Mouse (Mus musculus) forebrain, postnatal 0 days (tissue): ENCODE measurements around the gene Edaradd. TPM values are rescaled to one million over a fixed set of nuclear protein-coding genes. Genes with fewer than 3 reads are reported as not detected.

Experiments
- ATAC-seq: fragments of 200-750 bp; cut with Nextera tagmentation; 2 replicates; pipeline ENCODE4 v1.8.0; 2017; ENCODE audit warnings: mild to moderate bottlenecking, moderate library complexity
- DNase-seq: peaks from one replicate; pipeline ENCODE4 v3.0.0-alpha.2; 2015
- H3K27ac ChIP-seq: fragments of 300-500 bp; sonication (generic); 2 replicates; pipeline ENCODE4 v1.5.1; 2014; ENCODE audit warnings: low read depth, mild to moderate bottlenecking, antibody characterized with exemption, low read length, moderate library complexity, mixed read lengths
- H3K27me3 ChIP-seq: fragments of 300-500 bp; sonication (generic); 2 replicates; pipeline ENCODE4 v1.6.1; 2014; ENCODE audit warnings: mild to moderate bottlenecking, low read length, mixed read lengths; ENCODE audit not compliant: insufficient read depth
- H3K36me3 ChIP-seq: fragments of 300-500 bp; sonication (generic); 2 replicates; pipeline ENCODE4 v1.6.1; 2014; ENCODE audit warnings: mild to moderate bottlenecking, moderate library complexity; ENCODE audit not compliant: insufficient read depth
- H3K4me1 ChIP-seq: fragments of 300-500 bp; sonication (generic); 2 replicates; pipeline ENCODE4 v1.6.1; 2014; ENCODE audit warnings: antibody characterized with exemption; ENCODE audit not compliant: insufficient read depth
- H3K4me2 ChIP-seq: fragments of 300-500 bp; sonication (generic); 2 replicates; pipeline ENCODE4 v1.6.1; 2014; ENCODE audit warnings: low read depth, mild to moderate bottlenecking, moderate library complexity
- H3K4me3 ChIP-seq: fragments of 300-500 bp; sonication (generic); 2 replicates; pipeline ENCODE4 v1.5.1; 2014; ENCODE audit warnings: low read depth, low read length, mixed read lengths
- H3K9ac ChIP-seq: fragments of 300-500 bp; sonication (generic); 2 replicates; pipeline ENCODE4 v1.6.1; 2014; ENCODE audit warnings: mild to moderate bottlenecking
- H3K9me3 ChIP-seq: fragments of 300-500 bp; sonication (generic); 2 replicates; pipeline ENCODE4 v1.6.1; 2016; ENCODE audit warnings: low read length
- CTCF ChIP-seq: sonication (generic); IDR thresholded peaks from 2 replicates; pipeline ENCODE4 v1.5.1; 2016; ENCODE audit warnings: antibody characterized with exemption, control low read depth, low read depth
- WGBS: fragments of 180-500 bp; shearing (Covaris S2); extraction: QIAGEN DNeasy Blood & Tissue Kit; methylation state at CpG from one replicate; pipeline ENCODE4 v1.1.7; 2014; 5-methylcytosine and 5-hydroxymethylcytosine counted together
- polyA plus RNA-seq: library from polyadenylated mRNA; unstranded; fragments of >200 nt; fragmentation: Nextera tagmentation; extraction: Ambion mirVana; gene quantifications from 2 replicates; pipeline ENCODE4 v1.2.1, GENCODE M21; 2015
- total RNA-seq: library from RNA; depleted of rRNA; stranded (reverse); fragments of >200 nt; gene quantifications from 2 replicates; pipeline ENCODE4 v1.2.3, GENCODE M21; 2014

Edaradd gene
- total and polyA plus RNA-seq, 2 experiments from 2014 or later: 3.0 to 3.1 TPM

- Histone ChIP-seq H3K27ac (no peak overlapping the region), H3K4me3 (peak overlapping the region; percentile 55), H3K4me2 (peak overlapping the region; percentile 94), H3K4me1 (0 out of 2 replicates have a peak, but pooled peaks cover 3% of the 10 kb centered on the region), H3K9me3 (no peaks in the 10 kb centered on the region), H3K9ac (peak overlapping the region; percentile 55), H3K27me3 (no peaks in the 10 kb centered on the region), H3K36me3 (no peaks in the 10 kb centered on the region)
- 2% methylated on average over 18 of the region's 18 CpGs for WGBS
- DNase-seq (peak; percentile 31), ATAC-seq (peak; percentile 45)
- TF ChIP-seq CTCF: no peak
Observed at GRCm38 (mm10) chr13:12519371-12519770, 867 bp downstream of the Edaradd start.

GRCm38 (mm10) chr13:12511189-12511965 is 8.9 kb downstream of the Edaradd start:
- no peak for DNase-seq
- no peak for TF ChIP-seq CTCF
- ATAC-seq: no peak

GRCm38 (mm10) chr13:12510032-12510431 is 10.2 kb downstream of the Edaradd start:
- ATAC-seq (no peak), DNase-seq (no peak)
- Histone ChIP-seq H3K4me1 (no peaks in the 10 kb centered on the region), H3K9me3 (no peaks in the 10 kb centered on the region), H3K4me2 (no peak overlapping the region), H3K27ac (no peak overlapping the region), H3K36me3 (no peaks in the 10 kb centered on the region), H3K9ac (no peak overlapping the region), H3K27me3 (no peaks in the 10 kb centered on the region), H3K4me3 (no peak overlapping the region)
- 84% methylated on average over 6 of the region's 6 CpGs for WGBS
- TF ChIP-seq CTCF: no peak

More at GRCm38 (mm10) chr13:12511189-12511965, 8.9 kb downstream of the Edaradd start:
- Histone ChIP-seq H3K27ac (no peak overlapping the region), H3K9me3 (no peaks in the 10 kb centered on the region), H3K9ac (no peak overlapping the region), H3K27me3 (no peaks in the 10 kb centered on the region), H3K36me3 (no peaks in the 10 kb centered on the region), H3K4me2 (no peak overlapping the region), H3K4me1 (no peaks in the 10 kb centered on the region), H3K4me3 (no peak overlapping the region)
- WGBS: 76% methylated on average over 9 of the region's 9 CpGs

GRCm38 (mm10) chr13:12507426-12507825 is 12.8 kb downstream of the Edaradd start:
- H3K27me3 ChIP-seq: no peaks in the 10 kb centered on the region
- 92% methylated on average over 6 of the region's 6 CpGs for WGBS
- no peak overlapping the region for H3K9ac ChIP-seq
- no peaks in the 10 kb centered on the region for H3K9me3 ChIP-seq
- TF ChIP-seq CTCF: no peak
- no peak overlapping the region for H3K4me3 ChIP-seq
- no peak for ATAC-seq
- DNase-seq: no peak
- no peak overlapping the region for H3K4me2 ChIP-seq
- H3K27ac ChIP-seq: no peak overlapping the region
- H3K4me1 ChIP-seq: peaks cover 7% of the 10 kb centered on the region; the same call in 1 of the 2 replicates
- no peaks in the 10 kb centered on the region for H3K36me3 ChIP-seq

GRCm38 (mm10) chr13:12505359-12505758 is 14.9 kb downstream of the Edaradd start:
- H3K4me2 ChIP-seq: no peak overlapping the region
- H3K4me1 ChIP-seq: peaks cover 7% of the 10 kb centered on the region; the same call in 1 of the 2 replicates
- H3K27ac ChIP-seq: no peak overlapping the region
- no peak overlapping the region for H3K4me3 ChIP-seq
- H3K9ac ChIP-seq: no peak overlapping the region
- H3K36me3 ChIP-seq: no peaks in the 10 kb centered on the region
- H3K27me3 ChIP-seq: no peaks in the 10 kb centered on the region
- no peak for ATAC-seq
- no peaks in the 10 kb centered on the region for H3K9me3 ChIP-seq
- no peak for TF ChIP-seq CTCF
- WGBS: 72% methylated on average over 3 of the region's 3 CpGs
- no peak for DNase-seq

- ATAC-seq (peak; percentile 53; the same call in 1 of the 2 replicates), DNase-seq (peak; percentile 8)
- Histone ChIP-seq H3K9ac (no peak overlapping the region), H3K36me3 (no peaks in the 10 kb centered on the region), H3K4me3 (no peak overlapping the region), H3K4me1 (peaks cover 7% of the 10 kb centered on the region; the same call in 1 of the 2 replicates), H3K4me2 (no peak overlapping the region), H3K27me3 (no peaks in the 10 kb centered on the region), H3K9me3 (no peaks in the 10 kb centered on the region), H3K27ac (0 out of 2 replicates have a peak overlapping the region, but pooled peaks have one; percentile 4)
- TF ChIP-seq CTCF: no peak
- WGBS: 26% methylated on average over 11 of the region's 11 CpGs
Observed at GRCm38 (mm10) chr13:12503238-12503751, 16.9 kb downstream of the Edaradd start.

- H3K36me3 ChIP-seq: no peaks in the 10 kb centered on the region
- 0 out of 2 replicates have a peak overlapping the region, but pooled peaks have one; percentile 4 for H3K27ac ChIP-seq
- 22% methylated on average over 4 of the region's 4 CpGs for WGBS
- no peak overlapping the region for H3K9ac ChIP-seq
- no peak for TF ChIP-seq CTCF
- DNase-seq: no peak
- no peaks in the 10 kb centered on the region for H3K27me3 ChIP-seq
- no peaks in the 10 kb centered on the region for H3K9me3 ChIP-seq
- ATAC-seq: peak; percentile 10; the same call in 1 of the 2 replicates
- H3K4me3 ChIP-seq: no peak overlapping the region
- H3K4me2 ChIP-seq: no peak overlapping the region
- peaks cover 7% of the 10 kb centered on the region; the same call in 1 of the 2 replicates for H3K4me1 ChIP-seq
Observed at GRCm38 (mm10) chr13:12502665-12503237, 17.5 kb downstream of the Edaradd start.
